Mouse (Mus musculus): Measurements from ENCODE around the gene Ercc6.
A peak's percentile ranks its signal among the peaks of the same experiment; 100 is the strongest.

The Ercc6 gene

GRCm38 (mm10) chr14:32518543-32518942 lies 5.2 kb downstream of the Ercc6 start:
- no peak for DNase-seq (ENCODE audit: low spot score in 2 of 2)

GRCm38 (mm10) chr14:32520400-32520926 lies 7.1 kb downstream of the Ercc6 start:
- no peak for DNase-seq (ENCODE audit: low spot score in 2 of 2)

GRCm38 (mm10) chr14:32522336-32522735 lies 9.0 kb downstream of the Ercc6 start:
- DNase-seq (ENCODE audit: low spot score in 2 of 2): no peak

GRCm38 (mm10) chr14:32524071-32524470 lies 10.8 kb downstream of the Ercc6 start:
- DNase-seq (ENCODE audit: low spot score in 2 of 2): no peak

GRCm38 (mm10) chr14:32525996-32526705 lies 12.8 kb downstream of the Ercc6 start:
- DNase-seq (ENCODE audit: low spot score in 2 of 2): no peak

GRCm38 (mm10) chr14:32527211-32527610 lies 13.9 kb downstream of the Ercc6 start:
- DNase-seq (ENCODE audit: low spot score in 2 of 2): no peak

- DNase-seq (ENCODE audit: low spot score in 2 of 2): peak; percentile 55 to 65
These were observed 15.7 kb downstream of the Ercc6 start for GRCm38 (mm10) chr14:32529036-32529435.

GRCm38 (mm10) chr14:32530896-32531295 lies 17.6 kb downstream of the Ercc6 start:
- no peak for DNase-seq (ENCODE audit: low spot score in 2 of 2)

- no peak for DNase-seq (ENCODE audit: low spot score in 2 of 2)
These were observed 18.1 kb downstream of the Ercc6 start for GRCm38 (mm10) chr14:32531371-32531770.

- DNase-seq (ENCODE audit: low spot score in 2 of 2): no peak
These were observed 19.2 kb downstream of the Ercc6 start for GRCm38 (mm10) chr14:32532381-32533147.

- DNase-seq (ENCODE audit: low spot score in 2 of 2): no peak
These were observed 19.8 kb downstream of the Ercc6 start for GRCm38 (mm10) chr14:32533148-32533520.

GRCm38 (mm10) chr14:32533656-32534055 lies 20.3 kb downstream of the Ercc6 start:
- no peak for DNase-seq (ENCODE audit: low spot score in 2 of 2)

- DNase-seq (ENCODE audit: low spot score in 2 of 2): no peak
These were observed 20.8 kb downstream of the Ercc6 start for GRCm38 (mm10) chr14:32534137-32534536.

- DNase-seq (ENCODE audit: low spot score in 2 of 2): no peak
These were observed 23.4 kb downstream of the Ercc6 start for GRCm38 (mm10) chr14:32536763-32537162.

GRCm38 (mm10) chr14:32538115-32538514 lies 24.8 kb downstream of the Ercc6 start:
- no peak for DNase-seq (ENCODE audit: low spot score in 2 of 2)

GRCm38 (mm10) chr14:32543075-32543474 lies 29.8 kb downstream of the Ercc6 start:
- DNase-seq (ENCODE audit: low spot score in 2 of 2): no peak

- DNase-seq (ENCODE audit: low spot score in 2 of 2): no peak
These were observed 33.4 kb downstream of the Ercc6 start for GRCm38 (mm10) chr14:32546676-32547075.

- no peak for DNase-seq (ENCODE audit: low spot score in 2 of 2)
These were observed 38.5 kb downstream of the Ercc6 start for GRCm38 (mm10) chr14:32551854-32552253.

GRCm38 (mm10) chr14:32553198-32553903 lies 40.0 kb downstream of the Ercc6 start:
- DNase-seq (ENCODE audit: low spot score in 2 of 2): no peak

GRCm38 (mm10) chr14:32554860-32555526 lies 41.7 kb downstream of the Ercc6 start:
- DNase-seq (ENCODE audit: low spot score in 2 of 2): no peak

GRCm38 (mm10) chr14:32561428-32561827 lies 48.1 kb downstream of the Ercc6 start:
- no peak for DNase-seq (ENCODE audit: low spot score in 2 of 2)

- no peak for DNase-seq (ENCODE audit: low spot score in 2 of 2)
These were observed 50.3 kb downstream of the Ercc6 start for GRCm38 (mm10) chr14:32563661-32564060.

Data from right cerebral cortex, postnatal 36 days (tissue).